Mouse (Mus musculus) hindbrain, embryonic 11.5 days (tissue): ENCODE data around the gene Dst. TPM values are rescaled to one million over a fixed set of nuclear protein-coding genes. Genes with fewer than 3 reads are reported as not detected.

Experiments used
- ATAC-seq: fragments of 200-750 bp; cut with Nextera tagmentation; 2 replicates; pipeline ENCODE4 v1.8.0; 2017; ENCODE audit warnings: mild to moderate bottlenecking, moderate TSS enrichment, moderate library complexity; ENCODE audit not compliant: low FRiP score
- DNase-seq: peaks from one replicate; pipeline ENCODE4 v3.0.0-alpha.2; 2015; ENCODE audit warnings: low spot score
- H3K27ac ChIP-seq: fragments of 300-500 bp; sonication (generic); 2 replicates; pipeline ENCODE4 v1.5.1; 2014; ENCODE audit warnings: mild to moderate bottlenecking, low read depth, low read length
- H3K27me3 ChIP-seq: fragments of 300-500 bp; sonication (generic); 2 replicates; pipeline ENCODE4 v1.6.1; 2014; ENCODE audit warnings: mild to moderate bottlenecking, low read length, moderate library complexity, mixed read lengths; ENCODE audit not compliant: control insufficient read depth, insufficient read depth
- H3K36me3 ChIP-seq: fragments of 300-500 bp; sonication (generic); 2 replicates; pipeline ENCODE4 v1.6.1; 2014; ENCODE audit warnings: mild to moderate bottlenecking, low read length, moderate library complexity, mixed read lengths; ENCODE audit not compliant: control insufficient read depth, insufficient read depth
- H3K4me1 ChIP-seq: fragments of 300-500 bp; sonication (generic); replicated peaks from 2 replicates; pipeline ENCODE4 v1.6.1; 2014; ENCODE audit warnings: low read length, mixed read lengths; ENCODE audit not compliant: control insufficient read depth, insufficient read depth
- H3K4me2 ChIP-seq: fragments of 300-500 bp; sonication (generic); replicated peaks from 2 replicates; pipeline ENCODE4 v1.6.1; 2014; ENCODE audit warnings: mild to moderate bottlenecking, low read depth, low read length
- H3K4me3 ChIP-seq: fragments of 300-500 bp; sonication (generic); 2 replicates; pipeline ENCODE4 v1.5.1; 2014; ENCODE audit warnings: low read depth, low read length
- H3K9ac ChIP-seq: fragments of 300-500 bp; sonication (generic); 2 replicates; pipeline ENCODE4 v1.6.1; 2014; ENCODE audit warnings: low read depth, low read length
- H3K9me3 ChIP-seq: fragments of 300-500 bp; sonication (generic); 2 replicates; pipeline ENCODE4 v1.6.1; 2016; ENCODE audit warnings: low read length; ENCODE audit not compliant: control insufficient read depth
- WGBS: fragments of 180-500 bp; shearing (Covaris S2); extraction: QIAGEN DNeasy Blood & Tissue Kit; methylation state at CpG from one replicate; pipeline ENCODE4 v1.1.7; 2014; 5-methylcytosine and 5-hydroxymethylcytosine counted together
- polyA plus RNA-seq: library from polyadenylated mRNA; unstranded; fragments of >200 nt; fragmentation: Nextera tagmentation; extraction: Ambion mirVana; gene quantifications from 2 replicates; pipeline ENCODE4 v1.2.1, GENCODE M21; 2014

Gene Dst
- polyA plus RNA-seq, 1 experiment from 2014 or later, result 60.0 TPM

DNA sequence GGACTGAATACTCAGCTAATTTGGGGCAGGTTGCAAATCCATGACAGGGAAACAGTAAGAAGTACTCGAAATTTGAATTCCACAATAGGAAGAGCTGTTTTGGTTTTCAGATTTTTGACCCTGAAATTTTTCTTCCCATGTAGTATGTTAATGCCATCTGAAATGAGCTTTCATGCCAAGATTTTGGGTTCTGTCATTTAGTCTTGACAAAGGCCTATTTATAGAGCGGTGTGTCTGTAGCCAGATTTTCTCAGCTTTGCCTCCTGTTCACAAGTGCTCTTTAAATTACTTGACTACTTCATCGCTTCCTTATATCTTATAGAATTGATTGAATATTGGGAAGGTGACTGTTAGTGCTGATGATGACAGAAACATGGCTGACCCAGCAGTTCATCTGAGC lies 27.9 kb downstream of the Dst start:
- Histone ChIP-seq H3K27me3 (no peaks in the 10 kb centered on the region), H3K4me2 (no peak overlapping the region), H3K9me3 (no peaks in the 10 kb centered on the region), H3K4me3 (no peak overlapping the region), H3K4me1 (no peaks in the 10 kb centered on the region), H3K9ac (no peak overlapping the region), H3K27ac (no peak overlapping the region), H3K36me3 (no peaks in the 10 kb centered on the region)
- 85% methylated on average over 3 of the region's 3 CpGs for WGBS
- no peak for DNase-seq
- no peak for ATAC-seq

- no peak overlapping the region for H3K27ac ChIP-seq
- no peak overlapping the region for H3K9ac ChIP-seq
- H3K4me1 ChIP-seq, result no peaks in the 10 kb centered on the region
- ATAC-seq (no peak), DNase-seq (no peak)
- no peak overlapping the region for H3K4me2 ChIP-seq
- no peaks in the 10 kb centered on the region for H3K9me3 ChIP-seq
- no peaks in the 10 kb centered on the region for H3K36me3 ChIP-seq
- 84% methylated on average over 5 of the region's 5 CpGs for WGBS
- no peak overlapping the region for H3K4me3 ChIP-seq
- no peaks in the 10 kb centered on the region for H3K27me3 ChIP-seq
Observed at GRCm38 (mm10) chr1:33939828-33940227, 31.8 kb downstream of the Dst start.

GRCm38 (mm10) chr1:33940364-33940928 lies 32.4 kb downstream of the Dst start:
- H3K27ac ChIP-seq, result no peak overlapping the region
- no peak for DNase-seq
- H3K4me1 ChIP-seq, result no peaks in the 10 kb centered on the region
- 91% methylated on average over 11 of the region's 11 CpGs for WGBS
- no peak overlapping the region for H3K4me2 ChIP-seq
- H3K4me3 ChIP-seq, result no peak overlapping the region
- no peak overlapping the region for H3K9ac ChIP-seq
- ATAC-seq, result no peak
- H3K9me3 ChIP-seq, result no peaks in the 10 kb centered on the region
- no peaks in the 10 kb centered on the region for H3K27me3 ChIP-seq
- H3K36me3 ChIP-seq, result no peaks in the 10 kb centered on the region

- 95% methylated on average over 8 of the region's 8 CpGs for WGBS
- H3K27me3 ChIP-seq, result no peaks in the 10 kb centered on the region
- no peaks in the 10 kb centered on the region for H3K4me1 ChIP-seq
- no peak overlapping the region for H3K4me3 ChIP-seq
- no peak overlapping the region for H3K4me2 ChIP-seq
- no peaks in the 10 kb centered on the region for H3K9me3 ChIP-seq
- no peak for ATAC-seq
- H3K9ac ChIP-seq, result no peak overlapping the region
- H3K36me3 ChIP-seq, result no peaks in the 10 kb centered on the region
- DNase-seq, result no peak
- H3K27ac ChIP-seq, result no peak overlapping the region
Observed at GRCm38 (mm10) chr1:33942638-33943037, 34.6 kb downstream of the Dst start.

DNA sequence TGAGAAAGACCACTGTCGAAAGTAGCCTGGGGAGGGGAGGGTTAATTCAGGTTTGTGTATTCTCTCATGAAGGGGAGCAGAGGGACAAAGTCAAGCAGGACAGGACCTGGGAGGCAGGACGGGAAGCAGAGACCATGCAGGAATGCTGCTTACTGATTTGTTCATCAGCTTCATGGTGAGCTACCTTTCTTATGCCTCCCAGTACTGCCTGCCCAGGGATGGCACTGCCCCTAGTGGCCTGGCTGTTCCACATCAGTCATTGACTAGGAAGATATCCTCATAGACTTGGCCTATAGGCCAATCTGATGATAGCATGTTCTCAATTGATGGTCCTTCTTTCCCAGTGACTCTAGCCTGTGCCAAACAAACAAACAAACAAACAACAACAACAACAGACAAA lies 35.9 kb downstream of the Dst start:
- WGBS, result 75% methylated on average over 2 of the region's 2 CpGs
- no peaks in the 10 kb centered on the region for H3K4me1 ChIP-seq
- H3K27ac ChIP-seq, result no peak overlapping the region
- H3K9me3 ChIP-seq, result no peaks in the 10 kb centered on the region
- DNase-seq (no peak), ATAC-seq (no peak)
- H3K36me3 ChIP-seq, result no peaks in the 10 kb centered on the region
- H3K27me3 ChIP-seq, result no peaks in the 10 kb centered on the region
- H3K4me3 ChIP-seq, result no peak overlapping the region
- no peak overlapping the region for H3K9ac ChIP-seq
- no peak overlapping the region for H3K4me2 ChIP-seq

DNA sequence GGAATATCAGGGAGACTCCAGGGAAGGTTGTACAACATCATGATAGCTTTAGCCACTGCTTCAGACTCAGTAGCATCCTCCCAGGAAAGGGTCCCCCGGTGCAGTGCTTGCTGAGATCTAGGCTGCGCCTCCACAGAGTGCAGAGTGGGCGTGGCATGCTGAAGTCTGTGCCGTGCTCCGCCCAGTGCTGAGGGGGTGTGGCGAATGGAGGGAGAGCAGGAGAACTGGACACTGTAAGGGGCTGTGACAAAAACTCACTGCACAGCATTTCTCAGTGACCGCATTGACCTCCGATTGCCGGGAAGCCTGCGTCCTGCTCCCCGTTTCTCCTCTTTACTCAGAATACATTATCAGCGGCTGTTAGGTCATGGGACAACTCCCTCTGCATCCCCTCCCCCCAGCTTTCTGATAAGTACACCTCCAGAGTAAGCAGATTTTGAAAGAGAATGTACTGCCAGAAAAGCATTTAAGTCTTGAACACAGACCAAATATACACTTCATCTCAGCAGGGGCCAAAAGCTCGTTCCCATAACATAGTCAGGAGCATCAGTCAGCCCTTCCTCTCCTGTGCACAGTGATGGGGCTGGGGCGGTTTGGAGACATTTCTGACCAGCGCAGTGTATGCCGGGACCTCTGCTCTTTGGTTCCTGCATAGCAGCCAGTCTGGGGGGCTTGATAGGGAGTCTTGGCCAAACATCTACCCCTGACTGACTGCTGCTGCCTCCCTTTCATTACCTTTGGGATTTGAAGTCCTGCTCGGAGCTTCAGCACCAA lies 37.1 kb downstream of the Dst start:
- no peak overlapping the region for H3K4me2 ChIP-seq
- no peak overlapping the region for H3K4me3 ChIP-seq
- H3K9me3 ChIP-seq, result no peaks in the 10 kb centered on the region
- ATAC-seq, result no peak
- H3K9ac ChIP-seq, result no peak overlapping the region
- H3K36me3 ChIP-seq, result no peaks in the 10 kb centered on the region
- H3K27me3 ChIP-seq, result no peaks in the 10 kb centered on the region
- 79% methylated on average over 17 of the region's 17 CpGs for WGBS
- DNase-seq, result no peak
- no peak overlapping the region for H3K27ac ChIP-seq
- H3K4me1 ChIP-seq, result no peaks in the 10 kb centered on the region

DNA sequence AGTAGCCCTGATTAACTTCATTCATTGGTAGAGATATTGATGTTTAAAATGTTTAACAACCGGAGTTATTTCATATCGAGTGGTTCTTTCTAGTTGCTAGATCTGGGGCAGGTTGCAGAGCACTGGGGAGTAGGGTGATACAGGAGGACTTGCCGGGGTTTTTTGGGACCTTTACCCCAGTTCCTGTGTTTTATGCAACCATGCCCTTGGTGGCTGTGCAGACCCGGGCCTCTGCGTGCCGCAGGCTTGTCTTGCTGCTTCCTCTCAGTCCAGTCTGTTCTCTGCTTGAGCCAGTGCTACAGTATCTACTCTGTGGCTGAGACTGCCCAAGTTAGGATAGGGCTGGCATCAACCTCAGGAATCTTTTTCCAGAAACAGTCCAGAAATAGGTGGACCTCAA lies 37.7 kb downstream of the Dst start:
- H3K27ac ChIP-seq, result no peak overlapping the region
- no peak for DNase-seq
- H3K9me3 ChIP-seq, result no peaks in the 10 kb centered on the region
- H3K9ac ChIP-seq, result no peak overlapping the region
- no peak overlapping the region for H3K4me2 ChIP-seq
- H3K4me3 ChIP-seq, result no peak overlapping the region
- no peaks in the 10 kb centered on the region for H3K4me1 ChIP-seq
- WGBS, result 88% methylated on average over 6 of the region's 6 CpGs
- H3K36me3 ChIP-seq, result no peaks in the 10 kb centered on the region
- no peaks in the 10 kb centered on the region for H3K27me3 ChIP-seq
- no peak for ATAC-seq

GRCm38 (mm10) chr1:33946601-33947395 lies 38.8 kb downstream of the Dst start:
- 89% methylated on average over 12 of the region's 12 CpGs for WGBS
- no peak overlapping the region for H3K4me2 ChIP-seq
- H3K9ac ChIP-seq, result no peak overlapping the region
- no peaks in the 10 kb centered on the region for H3K4me1 ChIP-seq
- ATAC-seq, result no peak
- H3K27me3 ChIP-seq, result no peaks in the 10 kb centered on the region
- no peaks in the 10 kb centered on the region for H3K9me3 ChIP-seq
- no peaks in the 10 kb centered on the region for H3K36me3 ChIP-seq
- no peak for DNase-seq
- H3K4me3 ChIP-seq, result no peak overlapping the region
- no peak overlapping the region for H3K27ac ChIP-seq
